Mouse (Mus musculus) activated CD4-positive, CD25-positive, alpha-beta regulatory T cell, adult 9 weeks (primary cell): ENCODE results near the gene Nln. TPM values are rescaled to one million over a fixed set of nuclear protein-coding genes. Genes with fewer than 3 reads are reported as not detected.

Experiments
- polyA plus RNA-seq: library from polyadenylated mRNA; unstranded; fragments of 100-300 nt; shearing (Covaris generic); gene quantifications from one replicate; pipeline ENCODE4 v1.2.1, GENCODE M21; 2017

Nln gene
- 12.1 TPM for polyA plus RNA-seq

DNA sequence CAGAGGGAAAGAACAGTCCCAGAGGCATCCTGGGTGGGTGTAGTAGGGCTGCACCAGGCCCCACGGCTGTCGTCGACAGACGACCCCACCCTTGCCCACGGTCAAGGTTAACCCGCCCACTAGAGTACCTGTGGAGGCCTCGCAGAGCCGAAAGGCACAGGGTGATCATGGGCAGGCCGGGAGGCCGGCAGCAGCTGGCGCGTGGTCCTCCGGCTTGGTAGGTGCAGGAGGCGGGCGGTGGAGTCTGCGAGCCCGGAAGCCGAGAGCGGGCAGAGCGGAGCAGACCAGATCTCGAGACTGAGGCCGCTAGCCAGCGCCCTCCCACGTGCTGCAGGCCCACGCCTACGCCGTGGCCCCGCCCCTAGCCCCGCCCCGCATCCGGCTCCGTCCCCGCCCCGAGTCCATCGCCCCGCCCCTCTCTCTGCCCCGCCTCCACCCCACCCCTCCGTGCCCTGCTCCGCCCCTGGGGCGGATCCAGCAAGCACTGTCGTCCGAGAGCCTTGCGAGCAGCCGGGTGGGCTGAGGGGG, at the start of gene Nln, which contains the start of gene Sgtb:
Gene Nln (minus strand): TSS at position 327 of the 528 bp plus-strand sequence.
Gene Sgtb (plus strand): TSS at position 454 of the 528 bp plus-strand sequence.

Other genes starting within 250 kb of the Nln start
- gene Erbin, start 189.1 kb downstream of the Nln start, polyA plus RNA-seq: 62.5 TPM
- gene Sgtb, start 127 bp upstream of the Nln start, polyA plus RNA-seq: 0.35 TPM
- 61.8 TPM for gene Trappc13, start 68.9 kb upstream of the Nln start, polyA plus RNA-seq
- gene Trim23, start 69.2 kb upstream of the Nln start, polyA plus RNA-seq: 20.0 TPM
- gene Cenpk, start 119.0 kb upstream of the Nln start, polyA plus RNA-seq: 4.9 TPM
- 10.2 TPM for gene Ppwd1, start 119.2 kb upstream of the Nln start, polyA plus RNA-seq
- gene Adamts6, start 178.2 kb upstream of the Nln start, polyA plus RNA-seq: 28.7 TPM